Mouse (Mus musculus) bone marrow macrophage, adult 2 months (primary cell): ENCODE results near the gene Liph. TPM values are rescaled to one million over a fixed set of nuclear protein-coding genes. Genes with fewer than 3 reads are reported as not detected.
"Not testable (repeated sequence)": the region's sequence is repeated elsewhere in the genome, so short reads cannot be mapped to it uniquely, and the experiment has no call there.

Source experiments
- H3K27ac ChIP-seq: 2 replicates; pipeline ENCODE4 v1.5.1; 2012; ENCODE audit warnings: low read depth, low read length; ENCODE audit not compliant: insufficient read depth
- H3K4me1 ChIP-seq: 2 replicates; pipeline ENCODE4 v1.6.1; 2012; ENCODE audit warnings: low read length; ENCODE audit not compliant: control insufficient read depth, insufficient read depth
- H3K4me3 ChIP-seq: 2 replicates; pipeline ENCODE4 v1.5.1; 2012; ENCODE audit warnings: mild to moderate bottlenecking, low read length, moderate library complexity; ENCODE audit not compliant: insufficient read depth
- CTCF ChIP-seq: IDR thresholded peaks from 2 replicates; pipeline ENCODE4 v1.5.1; 2012; ENCODE audit warnings: low read depth, mild to moderate bottlenecking, low read length, moderate library complexity
- POLR2A ChIP-seq: IDR thresholded peaks from 2 replicates; pipeline ENCODE4 v1.6.1; 2012; ENCODE audit warnings: mild to moderate bottlenecking, low read depth, low read length, borderline replicate concordance
- polyA plus RNA-seq: library from polyadenylated mRNA; stranded (reverse); fragments of >200 nt; gene quantifications from 2 replicates; pipeline ENCODE4 v1.2.4, GENCODE M21; 2012; ENCODE audit not compliant: missing spikeins, insufficient read depth, insufficient read length

Liph gene
- polyA plus RNA-seq, 1 experiment = 0.74 TPM

DNA sequence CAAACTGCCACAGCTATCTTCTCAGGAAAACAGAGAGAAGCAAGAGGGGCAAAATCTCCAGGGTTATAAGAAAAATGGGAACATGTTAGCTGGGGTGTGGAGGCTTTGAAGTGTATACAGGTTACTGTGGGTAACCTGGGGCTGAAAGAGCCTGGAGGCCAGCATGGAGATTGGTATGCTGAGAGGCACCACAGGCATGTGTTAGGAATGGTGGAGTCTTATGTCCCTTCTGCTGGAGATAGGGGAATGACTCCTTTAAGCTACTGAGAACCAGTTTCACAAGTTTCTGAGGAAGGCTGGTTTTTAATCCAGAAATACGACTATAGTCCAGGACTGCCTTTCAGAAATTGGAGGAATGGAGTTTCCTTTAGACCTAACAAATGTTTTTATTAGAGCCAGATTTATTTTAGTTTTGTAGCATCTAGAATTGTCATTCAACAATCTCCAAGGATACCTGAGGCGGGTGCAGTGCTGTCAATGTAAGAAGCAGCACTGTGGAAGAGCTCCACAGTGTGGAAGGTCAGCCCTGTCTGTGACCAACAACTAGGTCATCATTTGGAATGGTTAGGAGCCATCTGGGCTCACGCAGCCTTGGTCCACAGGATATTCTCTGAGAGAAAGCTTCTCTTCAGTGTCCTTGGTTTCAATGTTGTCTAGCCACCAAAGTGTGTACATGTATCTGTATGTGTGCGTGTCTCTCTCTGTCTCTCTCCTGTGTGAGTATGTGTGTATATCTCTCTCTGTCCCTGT is 4.7 kb upstream of the Liph start:
- TF ChIP-seq POLR2A = no peak
- no peak for TF ChIP-seq CTCF
- no peak overlapping the region for H3K27ac ChIP-seq
- H3K4me3 ChIP-seq = no peak overlapping the region
- peaks cover 12% of the 10 kb centered on the region for H3K4me1 ChIP-seq

- Histone ChIP-seq H3K4me1 (peaks cover 12% of the 10 kb centered on the region), H3K27ac (no peak overlapping the region), H3K4me3 (no peak overlapping the region)
- TF ChIP-seq CTCF = no peak
- no peak for TF ChIP-seq POLR2A
These were observed 2.6 kb upstream of the Liph start for GRCm38 (mm10) chr16:21998061-21998460.

DNA sequence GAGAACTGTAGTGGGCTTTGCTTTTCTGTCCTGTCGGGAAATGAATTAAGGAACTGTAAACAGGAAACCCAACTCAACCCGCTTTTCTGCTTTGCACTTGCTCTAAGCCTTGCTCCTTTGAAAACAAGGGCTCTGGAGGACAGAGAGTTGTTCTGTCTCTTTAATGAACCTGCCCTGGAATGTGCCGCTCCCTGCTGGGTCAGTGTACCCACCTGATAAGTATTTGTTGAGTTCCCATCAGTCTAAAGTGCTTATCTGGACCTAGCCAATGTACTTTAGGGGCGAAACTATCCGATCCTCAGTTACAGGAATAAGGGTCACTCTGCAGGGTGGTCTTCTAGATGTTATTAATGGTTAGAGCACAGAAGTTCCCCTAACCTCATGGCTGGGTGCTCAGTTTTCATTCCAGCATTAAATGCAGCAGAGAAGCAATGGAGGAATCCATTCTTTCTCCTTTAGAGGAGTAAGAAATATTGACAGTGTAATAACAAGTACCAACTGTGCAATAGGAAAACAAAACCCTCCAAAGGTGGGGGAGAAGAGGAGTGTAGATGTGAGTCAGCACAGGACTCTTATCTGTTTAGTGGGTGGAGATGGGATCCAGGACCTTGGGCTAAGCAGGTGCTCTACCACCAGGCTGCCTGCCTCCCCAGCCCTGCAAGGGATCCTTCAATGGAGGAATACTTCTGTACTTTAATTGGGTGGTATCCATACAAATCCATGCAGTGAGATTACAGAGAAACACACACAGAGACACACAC is 1.6 kb upstream of the Liph start:
- no peak overlapping the region for H3K4me3 ChIP-seq
- TF ChIP-seq POLR2A (no peak), CTCF (no peak)
- peaks cover 12% of the 10 kb centered on the region for H3K4me1 ChIP-seq
- H3K27ac ChIP-seq = no peak overlapping the region

DNA sequence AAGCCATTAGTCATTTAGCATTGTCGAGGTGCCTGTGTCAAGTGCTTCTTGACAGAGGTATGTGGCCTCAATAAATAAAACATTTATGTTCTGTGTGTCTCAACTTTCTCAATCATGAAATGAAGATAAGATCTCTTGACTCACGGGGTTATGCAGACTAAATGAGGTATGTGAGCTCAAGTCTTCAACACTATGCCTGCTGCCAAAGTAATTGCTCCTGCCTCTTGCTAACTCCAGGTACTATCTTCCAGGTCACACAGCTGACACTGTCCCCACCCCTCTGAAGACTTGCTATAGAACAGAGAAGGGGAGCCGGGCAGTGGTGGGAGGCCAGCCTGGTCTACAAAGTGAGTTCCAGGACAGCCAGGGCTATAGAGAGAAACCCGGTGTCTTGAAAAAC is 939 bp upstream of the Liph start:
- TF ChIP-seq POLR2A (no peak), CTCF (no peak)
- Histone ChIP-seq H3K4me1 (peaks cover 12% of the 10 kb centered on the region), H3K4me3 (no peak overlapping the region), H3K27ac (no peak overlapping the region)

GRCm38 (mm10) chr16:21991774-21992173 is 3.7 kb downstream of the Liph start:
- no peak for TF ChIP-seq POLR2A
- TF ChIP-seq CTCF = no peak
- Histone ChIP-seq H3K4me1 (peaks cover under 1% of the 10 kb centered on the region; the same call in 1 of the 2 replicates), H3K27ac (no peak overlapping the region), H3K4me3 (no peak overlapping the region)

GRCm38 (mm10) chr16:21990893-21991292 is 4.6 kb downstream of the Liph start:
- not testable (repeated sequence) for H3K4me3 ChIP-seq, H3K27ac ChIP-seq, H3K4me1 ChIP-seq

GRCm38 (mm10) chr16:21987956-21988355 is 7.5 kb downstream of the Liph start:
- no peak overlapping the region for H3K4me3 ChIP-seq
- no peak overlapping the region for H3K27ac ChIP-seq
- peaks cover 3% of the 10 kb centered on the region; the same call in 1 of the 2 replicates for H3K4me1 ChIP-seq
- no peak for TF ChIP-seq CTCF
- no peak for TF ChIP-seq POLR2A

- H3K27ac ChIP-seq = no peak overlapping the region
- H3K4me3 ChIP-seq = no peak overlapping the region
- TF ChIP-seq CTCF = no peak
- no peak for TF ChIP-seq POLR2A
- H3K4me1 ChIP-seq = peaks cover 3% of the 10 kb centered on the region; the same call in 1 of the 2 replicates
These were observed 9.3 kb downstream of the Liph start for GRCm38 (mm10) chr16:21986191-21986590.

DNA sequence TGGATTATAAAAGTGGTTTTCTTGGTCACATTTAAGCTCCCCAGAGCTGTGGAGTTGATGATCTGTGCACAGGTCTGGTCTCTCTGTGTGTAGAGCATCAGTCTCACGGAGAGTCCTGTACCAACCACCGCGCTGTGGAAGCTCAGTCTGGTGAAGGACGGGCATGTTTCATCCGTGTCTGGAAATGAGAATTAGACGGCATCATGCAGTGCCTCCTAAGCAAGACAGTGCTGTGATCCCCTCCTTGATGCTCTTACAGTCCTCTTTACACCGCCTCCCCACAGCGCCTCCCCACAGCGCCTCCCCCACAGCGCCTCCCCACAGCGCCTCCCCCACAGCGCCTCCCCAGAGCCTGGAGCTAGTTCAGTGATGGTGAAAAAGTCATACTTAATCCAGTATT is 11.4 kb downstream of the Liph start:
- peaks cover 3% of the 10 kb centered on the region; the same call in 1 of the 2 replicates for H3K4me1 ChIP-seq
- H3K4me3 ChIP-seq = no peak overlapping the region
- TF ChIP-seq CTCF = no peak
- no peak for TF ChIP-seq POLR2A
- H3K27ac ChIP-seq = no peak overlapping the region

DNA sequence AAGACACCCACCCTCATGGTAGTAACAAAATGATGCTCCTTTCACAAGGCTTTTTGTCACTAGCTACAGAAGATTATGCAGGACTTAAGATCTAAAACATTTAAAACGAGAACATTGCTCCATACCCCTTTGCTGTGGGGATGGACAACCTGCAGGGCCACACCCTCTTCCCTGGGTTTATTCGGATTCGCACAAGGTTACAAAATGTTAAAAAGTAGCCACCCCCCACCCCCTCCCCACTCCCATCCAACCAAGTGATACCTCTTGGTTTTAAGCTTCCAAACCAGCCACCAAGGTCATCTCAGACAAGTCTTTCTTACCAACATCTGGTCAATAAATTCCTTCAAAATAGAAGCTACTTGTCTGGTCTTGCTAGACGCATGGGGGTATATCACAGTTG is 11.9 kb downstream of the Liph start:
- no peak for TF ChIP-seq CTCF
- no peak for TF ChIP-seq POLR2A
- no peak overlapping the region for H3K4me3 ChIP-seq

More for the DNA sequence above, 11.9 kb downstream of the Liph start:
- Histone ChIP-seq H3K4me1 (peaks cover 3% of the 10 kb centered on the region; the same call in 1 of the 2 replicates), H3K27ac (no peak overlapping the region)
